Mouse (Mus musculus): ENCODE measurements around the gene Mmd. TPM values are rescaled to one million over a fixed set of nuclear protein-coding genes. Genes with fewer than 3 reads are reported as not detected.

Gene Mmd
- polyA plus RNA-seq, 1 experiment from 2014 or later, result 27.1 TPM

- Histone ChIP-seq H3K4me3 (ENCODE audit: low read depth, low read length) (no peak overlapping the region), H3K27ac (replicated peaks; ENCODE audit: low read depth, low read length) (no peak overlapping the region), H3K4me2 (ENCODE audit: low read depth, low read length) (no peak overlapping the region), H3K36me3 (ENCODE audit: control insufficient read depth, insufficient read depth, low read length) (0 out of 2 replicates have a peak, but pooled peaks cover 5% of the 10 kb centered on the region), H3K9ac (ENCODE audit: low read depth, low read length) (no peak overlapping the region), H3K9me3 (ENCODE audit: control insufficient read depth, low read length) (no peaks in the 10 kb centered on the region), H3K4me1 (ENCODE audit: control insufficient read depth, insufficient read depth, low read length) (peaks cover 48% of the 10 kb centered on the region), H3K27me3 (replicated peaks; ENCODE audit: control insufficient read depth, insufficient read depth, low read length) (no peaks in the 10 kb centered on the region)
- ATAC-seq (ENCODE audit: low read depth) (no peak), DNase-seq (ENCODE audit: low spot score) (no peak)
- WGBS, result 89% methylated on average over 3 of the region's 3 CpGs
Observed at GRCm38 (mm10) chr11:90254536-90254935, 5.3 kb downstream of the Mmd start.

- no peaks in the 10 kb centered on the region for H3K9me3 ChIP-seq (ENCODE audit: control insufficient read depth, low read length)
- no peak overlapping the region for H3K9ac ChIP-seq (ENCODE audit: low read depth, low read length)
- H3K27me3 ChIP-seq (replicated peaks; ENCODE audit: control insufficient read depth, insufficient read depth, low read length), result no peaks in the 10 kb centered on the region
- peak; percentile 50 for DNase-seq (ENCODE audit: low spot score)
- ATAC-seq (ENCODE audit: low read depth), result peak; percentile 62
- no peak overlapping the region for H3K27ac ChIP-seq (replicated peaks; ENCODE audit: low read depth, low read length)
- no peak overlapping the region for H3K4me3 ChIP-seq (ENCODE audit: low read depth, low read length)
- H3K4me2 ChIP-seq (ENCODE audit: low read depth, low read length), result no peak overlapping the region
- 64% methylated on average over 6 of the region's 6 CpGs for WGBS
- H3K4me1 ChIP-seq (ENCODE audit: control insufficient read depth, insufficient read depth, low read length), result peaks cover 39% of the 10 kb centered on the region
- H3K36me3 ChIP-seq (ENCODE audit: control insufficient read depth, insufficient read depth, low read length), result peaks cover 15% of the 10 kb centered on the region
Observed at GRCm38 (mm10) chr11:90255687-90256086, 6.4 kb downstream of the Mmd start.

DNA sequence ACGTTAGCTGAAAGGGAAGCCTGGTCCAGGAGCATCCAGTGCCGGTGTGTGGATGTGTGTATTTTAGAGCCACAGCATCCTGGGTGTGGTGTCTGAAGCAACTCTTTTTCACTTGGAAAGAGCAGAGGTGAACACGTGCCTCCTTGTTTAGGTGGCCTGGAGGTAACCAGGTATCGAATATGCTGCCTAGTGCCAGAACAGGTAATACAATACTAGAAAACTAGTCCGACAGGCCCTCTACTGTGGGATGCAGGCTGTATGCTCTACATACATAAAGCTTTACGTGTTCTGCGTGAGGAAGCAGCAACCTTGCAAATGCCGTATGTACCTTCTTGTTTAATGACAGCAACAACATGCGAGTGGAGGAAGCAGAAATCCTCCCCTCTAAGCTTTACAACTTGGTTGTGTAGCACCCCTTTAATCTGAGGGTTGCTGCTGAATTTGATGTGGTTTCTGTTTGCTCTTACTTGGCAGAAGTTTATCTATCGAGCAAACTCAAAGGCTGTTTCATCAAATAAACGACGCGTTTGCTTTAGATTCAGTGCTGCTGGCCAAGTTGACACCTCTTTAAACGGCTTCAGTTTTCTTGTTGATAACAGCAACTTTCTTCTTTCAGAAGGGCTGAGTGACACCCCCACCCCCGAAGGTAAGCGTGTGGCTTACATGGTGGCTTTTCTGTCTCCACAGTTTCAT lies 7.7 kb downstream of the Mmd start:
- Histone ChIP-seq H3K4me1 (ENCODE audit: control insufficient read depth, insufficient read depth, low read length) (peaks cover 27% of the 10 kb centered on the region), H3K27ac (replicated peaks; ENCODE audit: low read depth, low read length) (no peak overlapping the region; the same call in 1 of the 2 replicates), H3K27me3 (replicated peaks; ENCODE audit: control insufficient read depth, insufficient read depth, low read length) (no peaks in the 10 kb centered on the region), H3K9me3 (ENCODE audit: control insufficient read depth, low read length) (no peaks in the 10 kb centered on the region), H3K36me3 (ENCODE audit: control insufficient read depth, insufficient read depth, low read length) (peaks cover 28% of the 10 kb centered on the region), H3K4me3 (ENCODE audit: low read depth, low read length) (no peak overlapping the region), H3K9ac (ENCODE audit: low read depth, low read length) (no peak overlapping the region), H3K4me2 (ENCODE audit: low read depth, low read length) (no peak overlapping the region)
- ATAC-seq (ENCODE audit: low read depth) (peak; percentile 60; the same call in 1 of the 2 replicates), DNase-seq (ENCODE audit: low spot score) (peak; percentile 69)
- WGBS, result 75% methylated on average over 16 of the region's 16 CpGs

DNA sequence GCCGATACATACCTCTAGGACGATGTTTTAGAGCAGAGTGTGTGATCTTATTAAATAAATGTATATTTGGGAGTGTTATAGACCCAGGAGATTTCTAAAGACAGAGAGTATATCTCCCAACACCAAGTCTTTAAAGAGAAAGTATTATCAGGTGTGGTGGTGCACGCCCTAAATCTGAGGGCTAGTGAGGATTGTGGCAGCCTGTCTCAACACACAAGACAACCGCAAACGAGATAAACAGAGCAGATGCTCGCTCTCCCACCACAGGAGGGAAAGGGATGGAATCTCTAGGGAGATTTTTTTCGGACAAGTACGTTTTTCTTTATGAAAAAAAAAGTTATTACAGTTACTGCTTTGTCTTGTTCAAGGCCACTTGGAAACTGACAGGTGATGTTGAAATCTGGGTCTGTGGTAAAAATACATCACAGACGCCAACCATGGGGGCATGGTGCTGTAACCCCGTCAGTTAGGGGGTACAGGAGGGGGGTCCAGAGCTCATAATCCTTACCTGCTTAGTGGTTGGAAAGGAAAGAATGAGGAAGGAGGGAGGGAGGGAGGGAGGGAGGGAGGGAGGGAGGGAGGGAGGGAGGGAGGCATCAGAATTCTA lies 9.2 kb downstream of the Mmd start:
- no peak overlapping the region for H3K4me3 ChIP-seq (ENCODE audit: low read depth, low read length)
- H3K27ac ChIP-seq (replicated peaks; ENCODE audit: low read depth, low read length), result 0 out of 2 replicates have a peak overlapping the region, but pooled peaks have one; percentile 21
- no peak overlapping the region for H3K4me2 ChIP-seq (ENCODE audit: low read depth, low read length)
- H3K9ac ChIP-seq (ENCODE audit: low read depth, low read length), result no peak overlapping the region
- no peaks in the 10 kb centered on the region for H3K9me3 ChIP-seq (ENCODE audit: control insufficient read depth, low read length)
- DNase-seq (ENCODE audit: low spot score), result no peak
- peaks cover 17% of the 10 kb centered on the region; the same call in 1 of the 2 replicates for H3K4me1 ChIP-seq (ENCODE audit: control insufficient read depth, insufficient read depth, low read length)
- no peaks in the 10 kb centered on the region for H3K27me3 ChIP-seq (replicated peaks; ENCODE audit: control insufficient read depth, insufficient read depth, low read length)
- no peak for ATAC-seq (ENCODE audit: low read depth)
- peaks cover 43% of the 10 kb centered on the region for H3K36me3 ChIP-seq (ENCODE audit: control insufficient read depth, insufficient read depth, low read length)
- 50% methylated on average over 10 of the region's 10 CpGs for WGBS

GRCm38 (mm10) chr11:90259071-90259470 lies 9.8 kb downstream of the Mmd start:
- DNase-seq (ENCODE audit: low spot score) (peak; percentile 79), ATAC-seq (ENCODE audit: low read depth) (peak; percentile 59; the same call in 1 of the 2 replicates)
- 22% methylated on average over 4 of the region's 4 CpGs for WGBS
- Histone ChIP-seq H3K4me3 (ENCODE audit: low read depth, low read length) (no peak overlapping the region), H3K27me3 (replicated peaks; ENCODE audit: control insufficient read depth, insufficient read depth, low read length) (no peaks in the 10 kb centered on the region), H3K4me2 (ENCODE audit: low read depth, low read length) (no peak overlapping the region), H3K9me3 (ENCODE audit: control insufficient read depth, low read length) (no peaks in the 10 kb centered on the region), H3K4me1 (ENCODE audit: control insufficient read depth, insufficient read depth, low read length) (peaks cover 17% of the 10 kb centered on the region; the same call in 1 of the 2 replicates), H3K9ac (ENCODE audit: low read depth, low read length) (no peak overlapping the region), H3K27ac (replicated peaks; ENCODE audit: low read depth, low read length) (no peak overlapping the region), H3K36me3 (ENCODE audit: control insufficient read depth, insufficient read depth, low read length) (peaks cover 49% of the 10 kb centered on the region)

- DNase-seq (ENCODE audit: low spot score), result no peak
- peaks cover 56% of the 10 kb centered on the region for H3K36me3 ChIP-seq (ENCODE audit: control insufficient read depth, insufficient read depth, low read length)
- 88% methylated on average over 9 of the region's 9 CpGs for WGBS
Observed at GRCm38 (mm10) chr11:90259826-90260225, 10.6 kb downstream of the Mmd start.

DNA sequence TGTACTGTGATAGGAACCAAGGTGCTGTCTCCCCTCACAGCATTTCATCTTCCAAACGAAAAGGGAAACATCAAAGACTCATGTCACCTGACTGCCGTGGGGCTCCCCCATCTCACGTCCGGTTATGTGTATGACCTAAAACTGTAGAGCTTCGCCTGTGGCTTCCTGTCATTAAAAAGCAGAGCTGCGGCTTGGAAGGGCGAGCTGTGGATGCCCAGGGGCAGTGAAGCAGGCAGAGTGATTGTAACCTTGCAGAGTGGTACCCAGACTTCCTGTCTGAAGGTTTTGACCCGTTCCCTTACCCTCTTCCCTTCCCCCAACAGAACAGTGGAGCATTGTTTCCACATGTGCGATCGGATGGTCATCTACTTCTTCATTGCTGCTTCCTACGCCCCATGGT lies 14.9 kb downstream of the Mmd start:
- Histone ChIP-seq H3K9me3 (ENCODE audit: control insufficient read depth, low read length) (no peaks in the 10 kb centered on the region), H3K4me1 (ENCODE audit: control insufficient read depth, insufficient read depth, low read length) (0 out of 2 replicates have a peak, but pooled peaks cover 4% of the 10 kb centered on the region), H3K4me3 (ENCODE audit: low read depth, low read length) (no peak overlapping the region), H3K4me2 (ENCODE audit: low read depth, low read length) (no peak overlapping the region), H3K36me3 (ENCODE audit: control insufficient read depth, insufficient read depth, low read length) (peaks cover 69% of the 10 kb centered on the region), H3K27ac (replicated peaks; ENCODE audit: low read depth, low read length) (no peak overlapping the region), H3K9ac (ENCODE audit: low read depth, low read length) (no peak overlapping the region), H3K27me3 (replicated peaks; ENCODE audit: control insufficient read depth, insufficient read depth, low read length) (no peaks in the 10 kb centered on the region)
- DNase-seq (ENCODE audit: low spot score) (no peak), ATAC-seq (ENCODE audit: low read depth) (no peak)
- WGBS, result 45% methylated on average over 11 of the region's 11 CpGs

More at GRCm38 (mm10) chr11:90259826-90260225, 10.6 kb downstream of the Mmd start:
- Histone ChIP-seq H3K27me3 (replicated peaks; ENCODE audit: control insufficient read depth, insufficient read depth, low read length) (no peaks in the 10 kb centered on the region), H3K27ac (replicated peaks; ENCODE audit: low read depth, low read length) (no peak overlapping the region), H3K9me3 (ENCODE audit: control insufficient read depth, low read length) (no peaks in the 10 kb centered on the region), H3K9ac (ENCODE audit: low read depth, low read length) (no peak overlapping the region), H3K4me3 (ENCODE audit: low read depth, low read length) (no peak overlapping the region), H3K4me1 (ENCODE audit: control insufficient read depth, insufficient read depth, low read length) (peaks cover 17% of the 10 kb centered on the region; the same call in 1 of the 2 replicates), H3K4me2 (ENCODE audit: low read depth, low read length) (no peak overlapping the region)
- no peak for ATAC-seq (ENCODE audit: low read depth)

DNA sequence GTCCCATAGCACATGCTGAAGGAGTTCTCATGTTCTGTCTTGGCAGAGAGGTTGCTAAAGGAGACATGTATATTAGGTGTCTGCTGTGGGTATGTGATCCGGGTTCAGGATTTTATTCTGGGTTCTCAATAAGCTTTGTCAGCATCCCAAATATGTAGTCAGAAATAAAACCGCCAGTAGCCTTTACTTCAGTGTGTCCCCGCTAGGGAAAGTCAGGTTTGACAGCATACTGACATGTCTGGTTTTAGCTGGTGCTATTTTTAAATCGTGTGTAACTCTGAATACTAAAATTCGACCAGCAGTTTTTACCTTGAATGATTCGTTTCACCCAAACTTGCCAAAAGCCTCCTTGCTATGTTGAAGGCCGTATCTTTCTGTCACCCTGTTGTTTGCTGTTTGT lies 16.3 kb downstream of the Mmd start:
- H3K36me3 ChIP-seq (ENCODE audit: control insufficient read depth, insufficient read depth, low read length), result peaks cover 59% of the 10 kb centered on the region

More for the DNA sequence above, 16.3 kb downstream of the Mmd start:
- DNase-seq (ENCODE audit: low spot score), result peak; percentile 38
- ATAC-seq (ENCODE audit: low read depth), result no peak
- Histone ChIP-seq H3K27me3 (replicated peaks; ENCODE audit: control insufficient read depth, insufficient read depth, low read length) (no peaks in the 10 kb centered on the region), H3K27ac (replicated peaks; ENCODE audit: low read depth, low read length) (no peak overlapping the region), H3K4me3 (ENCODE audit: low read depth, low read length) (no peak overlapping the region), H3K4me2 (ENCODE audit: low read depth, low read length) (no peak overlapping the region), H3K9me3 (ENCODE audit: control insufficient read depth, low read length) (no peaks in the 10 kb centered on the region), H3K4me1 (ENCODE audit: control insufficient read depth, insufficient read depth, low read length) (0 out of 2 replicates have a peak, but pooled peaks cover 7% of the 10 kb centered on the region), H3K9ac (ENCODE audit: low read depth, low read length) (no peak overlapping the region)
- 73% methylated on average over 7 of the region's 7 CpGs for WGBS

All from embryonic facial prominence, embryonic 14.5 days (tissue).